Mouse (Mus musculus): ENCODE measurements around the gene Ppm1b. TPM values are rescaled to one million over a fixed set of nuclear protein-coding genes. Genes with fewer than 3 reads are reported as not detected.

Ppm1b gene
- total RNA-seq, 2 experiments from 2014 or later: 137 to 144 TPM

- DNase-seq: peak; percentile 85
- intact Hi-C loops (cut with DNase I; ENCODE audit: low total_unique reads): no loop called here
Observed at GRCm38 (mm10) chr17:84956931-84957486, 468 bp downstream of the Ppm1b start.

GRCm38 (mm10) chr17:84957487-84958259 lies 1.1 kb downstream of the Ppm1b start:
- intact Hi-C loops (cut with DNase I; ENCODE audit: low total_unique reads): no loop called here
- DNase-seq: peak; percentile 100

- intact Hi-C loops (cut with DNase I; ENCODE audit: low total_unique reads): no loop called here
Observed at GRCm38 (mm10) chr17:84958411-84958911, 1.9 kb downstream of the Ppm1b start.

GRCm38 (mm10) chr17:84958986-84959664 lies 2.6 kb downstream of the Ppm1b start:
- intact Hi-C loops (cut with DNase I; ENCODE audit: low total_unique reads): no loop called here
- DNase-seq: no peak

More at GRCm38 (mm10) chr17:84958411-84958911, 1.9 kb downstream of the Ppm1b start:
- DNase-seq: no peak

- intact Hi-C loops (cut with DNase I; ENCODE audit: low total_unique reads): no loop called here
- DNase-seq: no peak
Observed at GRCm38 (mm10) chr17:84959665-84960020, 3.1 kb downstream of the Ppm1b start.

- DNase-seq: no peak
- intact Hi-C loops (cut with DNase I; ENCODE audit: low total_unique reads): no loop called here
Observed at GRCm38 (mm10) chr17:84960136-84960535, 3.6 kb downstream of the Ppm1b start.

- no peak for DNase-seq
- intact Hi-C loops (cut with DNase I; ENCODE audit: low total_unique reads): no loop called here
Observed at GRCm38 (mm10) chr17:84962046-84962445, 5.5 kb downstream of the Ppm1b start.

- intact Hi-C loops (cut with DNase I; ENCODE audit: low total_unique reads): no loop called here
- no peak for DNase-seq
Observed at GRCm38 (mm10) chr17:84963651-84964050, 7.1 kb downstream of the Ppm1b start.

GRCm38 (mm10) chr17:84966231-84966630 lies 9.7 kb downstream of the Ppm1b start:
- intact Hi-C loops (cut with DNase I; ENCODE audit: low total_unique reads): no loop called here
- no peak for DNase-seq

GRCm38 (mm10) chr17:84967045-84967444 lies 10.5 kb downstream of the Ppm1b start:
- no peak for DNase-seq
- intact Hi-C loops (cut with DNase I; ENCODE audit: low total_unique reads): no loop called here

- DNase-seq: no peak
- intact Hi-C loops (cut with DNase I; ENCODE audit: low total_unique reads): no loop called here
Observed at GRCm38 (mm10) chr17:84969916-84970315, 13.4 kb downstream of the Ppm1b start.

GRCm38 (mm10) chr17:84981721-84982120 lies 25.2 kb downstream of the Ppm1b start:
- intact Hi-C loops (cut with DNase I; ENCODE audit: low total_unique reads): no loop called here
- DNase-seq: no peak

- DNase-seq: no peak
- intact Hi-C loops (cut with DNase I; ENCODE audit: low total_unique reads): no loop called here
Observed at GRCm38 (mm10) chr17:84982735-84983134, 26.2 kb downstream of the Ppm1b start.

GRCm38 (mm10) chr17:84986368-84986767 lies 29.8 kb downstream of the Ppm1b start:
- DNase-seq: no peak
- intact Hi-C loops (cut with DNase I; ENCODE audit: low total_unique reads): no loop called here

GRCm38 (mm10) chr17:84987834-84988410 lies 31.4 kb downstream of the Ppm1b start:
- intact Hi-C loops (cut with DNase I; ENCODE audit: low total_unique reads): no loop called here
- DNase-seq: no peak

- DNase-seq: no peak
- intact Hi-C loops (cut with DNase I; ENCODE audit: low total_unique reads): no loop called here
Observed at GRCm38 (mm10) chr17:84988514-84988913, 32.0 kb downstream of the Ppm1b start.

GRCm38 (mm10) chr17:84995844-84996243 lies 39.3 kb downstream of the Ppm1b start:
- intact Hi-C loops (cut with DNase I; ENCODE audit: low total_unique reads): no loop called here
- no peak for DNase-seq

GRCm38 (mm10) chr17:84997639-84998038 lies 41.1 kb downstream of the Ppm1b start:
- intact Hi-C loops (cut with DNase I; ENCODE audit: low total_unique reads): no loop called here
- DNase-seq: no peak

GRCm38 (mm10) chr17:84999636-85000035 lies 43.1 kb downstream of the Ppm1b start:
- DNase-seq: no peak
- intact Hi-C loops (cut with DNase I; ENCODE audit: low total_unique reads): no loop called here

- intact Hi-C loops (cut with DNase I; ENCODE audit: low total_unique reads): no loop called here
- DNase-seq: no peak
Observed at GRCm38 (mm10) chr17:85013485-85013884, 56.9 kb downstream of the Ppm1b start.
